Mouse (Mus musculus) lung, postnatal 0 days (tissue): ENCODE measurements at regions not wholly inside any gene's neighbourhood (a gene's known extent, or its start where the extent isn't known, plus 50 kb on each side); places are given as distances from the start of the nearest gene placed in this dataset.

ENCODE experiments used
- ATAC-seq: fragments of 200-750 bp; cut with Nextera tagmentation; 2 replicates; pipeline ENCODE4 v1.8.0; 2017; ENCODE audit warnings: moderate library complexity
- DNase-seq: peaks from one replicate; pipeline ENCODE4 v3.0.0-alpha.2; 2016; ENCODE audit warnings: low spot score
- H3K27ac ChIP-seq: fragments of 300-500 bp; sonication (generic); 2 replicates; pipeline ENCODE4 v1.5.1; 2014; ENCODE audit warnings: antibody characterized with exemption, mild to moderate bottlenecking, low read length, mixed read lengths
- H3K27me3 ChIP-seq: fragments of 300-500 bp; sonication (generic); replicated peaks from 2 replicates; pipeline ENCODE4 v1.6.1; 2014; ENCODE audit warnings: low read length, mixed read lengths; ENCODE audit not compliant: insufficient read depth
- H3K36me3 ChIP-seq: fragments of 300-500 bp; sonication (generic); 2 replicates; pipeline ENCODE4 v1.6.1; 2014; ENCODE audit warnings: low read length, mixed read lengths; ENCODE audit not compliant: insufficient read depth
- H3K4me1 ChIP-seq: fragments of 300-500 bp; sonication (generic); 2 replicates; pipeline ENCODE4 v1.6.1; 2014; ENCODE audit warnings: antibody characterized with exemption, low read depth, low read length, mixed read lengths; ENCODE audit not compliant: insufficient read depth
- H3K4me2 ChIP-seq: fragments of 300-500 bp; sonication (generic); replicated peaks from 2 replicates; pipeline ENCODE4 v1.6.1; 2014; ENCODE audit warnings: low read depth, mild to moderate bottlenecking, low read length, moderate library complexity, mixed read lengths
- H3K4me3 ChIP-seq: fragments of 300-500 bp; sonication (generic); 2 replicates; pipeline ENCODE4 v1.5.1; 2014; ENCODE audit warnings: low read depth, low read length
- H3K9ac ChIP-seq: fragments of 300-500 bp; sonication (generic); replicated peaks from 2 replicates; pipeline ENCODE4 v1.6.1; 2014; ENCODE audit warnings: low read depth, mild to moderate bottlenecking
- H3K9me3 ChIP-seq: fragments of 300-500 bp; sonication (generic); 2 replicates; pipeline ENCODE4 v1.6.1; 2016; ENCODE audit warnings: low read length, mixed read lengths
- CTCF ChIP-seq: IDR thresholded peaks from 2 replicates; pipeline ENCODE4 v1.5.1; 2016; ENCODE audit warnings: antibody characterized with exemption, mild to moderate bottlenecking
- EP300 ChIP-seq: IDR thresholded peaks from 2 replicates; pipeline ENCODE4 v1.6.1; 2016; ENCODE audit warnings: antibody characterized with exemption, mild to moderate bottlenecking, control low read depth
- WGBS: fragments of 180-500 bp; shearing (Covaris S2); extraction: QIAGEN DNeasy Blood & Tissue Kit; methylation state at CpG from one replicate; pipeline ENCODE4 v1.1.7; 2014; 5-methylcytosine and 5-hydroxymethylcytosine counted together

DNA sequence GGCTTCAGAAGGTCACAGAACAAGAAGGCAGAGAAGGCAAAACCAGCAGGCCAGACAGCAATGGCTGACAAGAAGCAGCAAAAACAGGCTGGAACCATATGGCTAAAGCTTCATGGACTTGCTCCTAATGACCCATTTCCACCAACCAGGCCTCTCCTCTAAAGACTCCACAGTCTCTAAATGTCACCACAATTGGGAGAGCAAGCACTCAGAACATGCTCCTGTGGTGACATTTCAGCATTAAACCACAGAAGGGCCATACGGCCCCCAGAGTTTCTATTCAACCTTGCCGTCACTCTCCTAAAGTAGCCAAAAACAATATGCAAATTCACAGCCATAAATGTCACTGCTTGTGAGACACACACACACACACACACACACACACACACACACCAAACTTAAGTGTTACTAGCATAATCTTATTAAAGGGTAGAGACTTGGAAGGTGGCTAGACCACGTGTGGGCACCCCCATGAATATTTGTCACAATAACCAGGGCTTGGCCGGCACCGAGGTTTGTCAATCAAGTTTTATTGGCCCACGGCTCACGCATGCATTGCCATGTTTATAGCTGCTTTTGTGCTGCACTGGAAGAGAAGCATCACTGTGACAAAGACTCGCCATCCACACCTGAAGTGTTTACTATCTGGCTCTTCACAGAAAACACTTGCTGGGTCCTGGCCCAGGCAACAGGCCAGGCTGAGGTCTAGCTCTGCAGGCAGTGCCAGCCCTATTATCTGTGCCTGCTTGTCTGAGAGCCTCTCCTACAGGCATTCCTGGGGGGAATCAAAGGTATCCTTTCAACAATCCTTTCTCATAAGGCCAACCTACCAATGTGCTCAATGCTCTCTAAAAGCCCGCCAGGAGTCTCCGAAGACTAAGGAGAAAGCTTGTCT lies 75.6 kb upstream of the Dap start:
- H3K36me3 ChIP-seq = no peaks in the 10 kb centered on the region
- TF ChIP-seq CTCF = no peak
- no peak for TF ChIP-seq EP300
- H3K4me2 ChIP-seq = no peak overlapping the region
- ATAC-seq (no peak), DNase-seq (no peak)
- no peak overlapping the region for H3K4me3 ChIP-seq
- no peak overlapping the region for H3K27ac ChIP-seq
- H3K27me3 ChIP-seq = no peaks in the 10 kb centered on the region
- no peak overlapping the region for H3K9ac ChIP-seq
- no peaks in the 10 kb centered on the region for H3K4me1 ChIP-seq
- H3K9me3 ChIP-seq = no peaks in the 10 kb centered on the region
- WGBS = 86% methylated on average over 10 of the region's 10 CpGs

DNA sequence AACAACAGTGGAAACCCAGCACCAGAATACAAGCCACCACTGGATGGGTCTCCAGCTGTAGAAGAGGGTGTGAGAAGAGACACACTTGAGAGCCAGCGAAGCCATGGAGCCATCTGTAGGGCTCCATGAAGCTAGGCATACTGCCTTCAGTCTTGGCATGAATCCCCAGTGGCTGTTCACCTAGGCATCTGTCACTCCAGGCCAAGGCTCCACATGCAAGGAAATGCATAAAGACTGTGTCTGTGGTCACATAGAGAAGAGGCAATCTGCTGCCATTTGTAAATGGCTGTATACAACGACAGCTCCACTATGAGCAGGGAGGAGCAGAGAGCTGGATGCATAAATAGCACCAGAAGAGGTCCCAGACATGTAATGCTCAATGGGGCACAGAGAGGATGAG lies 74.3 kb upstream of the Dap start:
- no peaks in the 10 kb centered on the region for H3K4me1 ChIP-seq

GRCm38 (mm10) chr15:31150546-31151471 lies 73.3 kb upstream of the Dap start:
- peak; percentile 60 for DNase-seq

More for the DNA sequence above, 74.3 kb upstream of the Dap start:
- DNase-seq (no peak), ATAC-seq (no peak)
- H3K36me3 ChIP-seq = no peaks in the 10 kb centered on the region
- H3K4me3 ChIP-seq = no peak overlapping the region
- no peak overlapping the region for H3K9ac ChIP-seq
- no peak for TF ChIP-seq CTCF
- TF ChIP-seq EP300 = no peak
- H3K27me3 ChIP-seq = no peaks in the 10 kb centered on the region
- no peaks in the 10 kb centered on the region for H3K9me3 ChIP-seq
- no peak overlapping the region for H3K27ac ChIP-seq
- 77% methylated on average over 2 of the region's 2 CpGs for WGBS
- no peak overlapping the region for H3K4me2 ChIP-seq

GRCm38 (mm10) chr15:31155141-31155540 lies 69.0 kb upstream of the Dap start:
- TF ChIP-seq CTCF = no peak
- TF ChIP-seq EP300 = no peak
- H3K4me1 ChIP-seq = no peaks in the 10 kb centered on the region
- no peaks in the 10 kb centered on the region for H3K27me3 ChIP-seq
- ATAC-seq = no peak
- no peak overlapping the region for H3K4me3 ChIP-seq
- H3K36me3 ChIP-seq = no peaks in the 10 kb centered on the region
- no peaks in the 10 kb centered on the region for H3K9me3 ChIP-seq
- H3K27ac ChIP-seq = no peak overlapping the region
- WGBS = 19% methylated on average over 9 of the region's 9 CpGs
- no peak overlapping the region for H3K9ac ChIP-seq
- H3K4me2 ChIP-seq = no peak overlapping the region
- peak; percentile 6 for DNase-seq

More at GRCm38 (mm10) chr15:31150546-31151471, 73.3 kb upstream of the Dap start:
- no peak overlapping the region for H3K9ac ChIP-seq
- no peaks in the 10 kb centered on the region for H3K4me1 ChIP-seq
- WGBS = 43% methylated on average over 21 of the region's 21 CpGs
- no peak overlapping the region; the same call in 1 of the 2 replicates for H3K4me2 ChIP-seq
- H3K9me3 ChIP-seq = no peaks in the 10 kb centered on the region
- H3K27ac ChIP-seq = no peak overlapping the region
- ATAC-seq = peak; percentile 54
- no peaks in the 10 kb centered on the region for H3K27me3 ChIP-seq
- no peaks in the 10 kb centered on the region for H3K36me3 ChIP-seq
- TF ChIP-seq CTCF (peak; percentile 76), EP300 (no peak)
- H3K4me3 ChIP-seq = no peak overlapping the region

GRCm38 (mm10) chr15:31166543-31167105 lies 57.5 kb upstream of the Dap start:
- H3K27me3 ChIP-seq = no peaks in the 10 kb centered on the region
- no peak overlapping the region for H3K27ac ChIP-seq
- H3K4me2 ChIP-seq = no peak overlapping the region
- no peaks in the 10 kb centered on the region for H3K36me3 ChIP-seq
- H3K9ac ChIP-seq = no peak overlapping the region
- WGBS = 53% methylated on average over 9 of the region's 9 CpGs
- DNase-seq = no peak
- no peak for ATAC-seq
- no peak overlapping the region for H3K4me3 ChIP-seq
- no peaks in the 10 kb centered on the region for H3K4me1 ChIP-seq
- TF ChIP-seq CTCF = no peak
- no peak for TF ChIP-seq EP300
- H3K9me3 ChIP-seq = no peaks in the 10 kb centered on the region

GRCm38 (mm10) chr15:31167506-31167905 lies 56.6 kb upstream of the Dap start:
- no peak overlapping the region for H3K9ac ChIP-seq
- H3K27me3 ChIP-seq = no peaks in the 10 kb centered on the region
- 85% methylated on average over 5 of the region's 5 CpGs for WGBS
- no peak overlapping the region for H3K4me2 ChIP-seq
- H3K4me1 ChIP-seq = no peaks in the 10 kb centered on the region
- ATAC-seq (no peak), DNase-seq (no peak)
- no peak for TF ChIP-seq CTCF
- no peak for TF ChIP-seq EP300
- H3K9me3 ChIP-seq = no peaks in the 10 kb centered on the region
- H3K27ac ChIP-seq = no peak overlapping the region
- H3K36me3 ChIP-seq = no peaks in the 10 kb centered on the region
- H3K4me3 ChIP-seq = no peak overlapping the region
